Mouse (Mus musculus): Measurements from ENCODE around the gene Fshr. TPM values are rescaled to one million over a fixed set of nuclear protein-coding genes. Genes with fewer than 3 reads are reported as not detected.
A peak's percentile ranks its signal among the peaks of the same experiment; 100 is the strongest.

Fshr gene
- polyA plus RNA-seq, 1 experiment from 2014 or later = not detected

DNA sequence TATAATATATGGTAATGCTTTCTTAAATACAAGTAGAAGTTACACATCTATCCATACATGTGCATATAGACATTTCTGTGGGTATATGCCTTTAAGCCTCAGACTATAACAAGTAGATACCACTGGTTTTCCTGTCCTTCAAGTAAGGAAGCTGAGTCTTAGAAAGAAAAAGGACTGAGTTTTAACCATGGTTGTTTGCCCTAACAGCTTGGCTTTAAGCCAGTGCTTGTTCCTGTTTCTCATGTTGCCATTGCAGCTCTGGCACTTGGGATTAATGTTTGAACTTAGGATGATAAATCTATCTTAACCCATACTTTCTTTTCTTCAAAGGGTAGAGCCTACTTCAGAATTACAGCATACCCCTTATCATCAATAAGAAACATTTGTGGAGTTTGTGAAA lies 200.6 kb downstream of the Fshr start:
- ATAC-seq (ENCODE audit: insufficient read depth) (no peak), DNase-seq (peak; percentile 19)
- H3K36me3 ChIP-seq (ENCODE audit: insufficient read depth) = no peaks in the 10 kb centered on the region
- no peak for TF ChIP-seq CTCF (IDR thresholded peaks at IDR 0.05; ENCODE audit: low read depth)
- no peaks in the 10 kb centered on the region for H3K27me3 ChIP-seq (ENCODE audit: insufficient read depth, low read length)
- H3K4me2 ChIP-seq = no peak overlapping the region
- no peak overlapping the region for H3K27ac ChIP-seq (ENCODE audit: low read depth)
- H3K9ac ChIP-seq = no peak overlapping the region
- H3K9me3 ChIP-seq (ENCODE audit: low read depth, low read length) = no peaks in the 10 kb centered on the region
- no peak overlapping the region for H3K4me3 ChIP-seq (ENCODE audit: low read depth, low read length)
- no peaks in the 10 kb centered on the region; the same call in 1 of the 2 replicates for H3K4me1 ChIP-seq (ENCODE audit: insufficient read depth)

- no peak overlapping the region for H3K9ac ChIP-seq
- H3K4me2 ChIP-seq = no peak overlapping the region
- H3K27me3 ChIP-seq (ENCODE audit: insufficient read depth, low read length) = no peaks in the 10 kb centered on the region
- H3K9me3 ChIP-seq (ENCODE audit: low read depth, low read length) = no peaks in the 10 kb centered on the region
- H3K4me3 ChIP-seq (ENCODE audit: low read depth, low read length) = no peak overlapping the region
- DNase-seq = peak; percentile 64
- no peaks in the 10 kb centered on the region for H3K36me3 ChIP-seq (ENCODE audit: insufficient read depth)
- H3K27ac ChIP-seq (ENCODE audit: low read depth) = no peak overlapping the region
- no peaks in the 10 kb centered on the region; the same call in 1 of the 2 replicates for H3K4me1 ChIP-seq (ENCODE audit: insufficient read depth)
- peak; percentile 76 for ATAC-seq (ENCODE audit: insufficient read depth)
- 14% methylated on average over 1 of the region's 1 CpGs for WGBS
- TF ChIP-seq CTCF (IDR thresholded peaks at IDR 0.05; ENCODE audit: low read depth) = no peak
Observed at GRCm38 (mm10) chr17:88998243-88998642, 202.2 kb downstream of the Fshr start.

GRCm38 (mm10) chr17:88991238-88991637 lies 209.2 kb downstream of the Fshr start:
- H3K4me2 ChIP-seq = no peak overlapping the region
- 85% methylated on average over 4 of the region's 4 CpGs for WGBS
- no peak overlapping the region for H3K4me3 ChIP-seq (ENCODE audit: low read depth, low read length)
- no peak overlapping the region for H3K9ac ChIP-seq
- no peak for DNase-seq
- H3K27ac ChIP-seq (ENCODE audit: low read depth) = no peak overlapping the region
- TF ChIP-seq CTCF (IDR thresholded peaks at IDR 0.05; ENCODE audit: low read depth) = no peak
- ATAC-seq (ENCODE audit: insufficient read depth) = no peak
- no peaks in the 10 kb centered on the region for H3K27me3 ChIP-seq (ENCODE audit: insufficient read depth, low read length)
- no peaks in the 10 kb centered on the region for H3K9me3 ChIP-seq (ENCODE audit: low read depth, low read length)
- no peaks in the 10 kb centered on the region for H3K4me1 ChIP-seq (ENCODE audit: insufficient read depth)
- no peaks in the 10 kb centered on the region for H3K36me3 ChIP-seq (ENCODE audit: insufficient read depth)

DNA sequence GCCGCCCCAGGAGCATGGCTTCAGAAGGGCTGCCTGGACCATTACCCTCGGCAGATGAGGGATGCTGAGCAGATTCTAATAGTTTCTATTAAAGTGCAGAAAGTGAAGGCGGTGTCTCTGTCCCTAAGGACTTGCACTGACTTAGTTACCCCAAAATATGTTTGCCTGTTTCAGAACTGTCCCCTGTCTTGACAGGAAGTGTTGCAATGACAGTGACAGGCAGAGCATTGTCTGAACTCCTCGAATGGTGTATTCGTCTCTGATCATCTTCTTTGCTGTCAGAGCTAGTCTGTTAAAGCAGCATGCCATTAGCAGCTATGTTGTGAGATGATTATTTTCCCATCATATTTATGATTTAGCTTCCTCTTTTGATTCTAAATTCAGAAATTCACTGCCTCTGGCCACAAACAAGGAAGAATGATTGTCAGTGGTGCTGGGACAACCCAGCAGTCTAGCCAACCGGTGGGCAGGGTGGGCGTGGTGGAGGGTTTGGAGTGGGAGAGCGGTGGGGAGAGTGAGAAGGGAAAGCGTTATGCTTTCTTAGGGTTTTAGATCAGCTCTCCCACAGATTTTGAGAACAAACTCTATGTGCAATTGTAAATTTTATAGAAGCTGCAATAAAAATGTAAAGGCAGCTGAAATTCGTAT lies 219.6 kb downstream of the Fshr start:
- no peaks in the 10 kb centered on the region for H3K27me3 ChIP-seq (ENCODE audit: insufficient read depth, low read length)
- H3K36me3 ChIP-seq (ENCODE audit: insufficient read depth) = no peaks in the 10 kb centered on the region
- no peak overlapping the region for H3K27ac ChIP-seq (ENCODE audit: low read depth)
- no peak for DNase-seq
- no peak overlapping the region for H3K4me3 ChIP-seq (ENCODE audit: low read depth, low read length)
- ATAC-seq (ENCODE audit: insufficient read depth) = no peak
- 72% methylated on average over 10 of the region's 10 CpGs for WGBS
- no peak overlapping the region for H3K4me2 ChIP-seq
- no peaks in the 10 kb centered on the region for H3K9me3 ChIP-seq (ENCODE audit: low read depth, low read length)
- no peak overlapping the region for H3K9ac ChIP-seq
- H3K4me1 ChIP-seq (ENCODE audit: insufficient read depth) = no peaks in the 10 kb centered on the region
- TF ChIP-seq CTCF (IDR thresholded peaks at IDR 0.05; ENCODE audit: low read depth) = no peak

DNA sequence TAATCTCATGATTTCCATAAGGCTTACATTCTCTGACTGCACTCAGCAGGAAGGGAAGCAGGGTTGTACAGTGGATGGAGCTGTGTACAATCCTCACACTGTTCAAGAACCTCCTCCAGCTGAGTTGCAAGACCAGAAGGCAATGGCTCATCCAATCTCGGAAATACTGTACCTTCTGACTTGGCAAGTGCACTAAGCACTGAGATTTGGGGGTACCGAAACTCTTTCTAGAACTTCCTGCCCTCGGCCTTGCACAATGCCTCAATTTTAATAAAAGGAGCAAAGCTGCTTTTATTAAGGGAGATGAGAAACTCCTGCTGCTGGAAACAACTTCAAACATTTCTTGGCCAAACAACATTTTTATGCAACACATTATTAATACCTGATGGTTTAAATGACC lies 225.9 kb downstream of the Fshr start:
- H3K9ac ChIP-seq = no peak overlapping the region
- H3K4me3 ChIP-seq (ENCODE audit: low read depth, low read length) = no peak overlapping the region
- 64% methylated on average over 3 of the region's 3 CpGs for WGBS
- no peaks in the 10 kb centered on the region for H3K27me3 ChIP-seq (ENCODE audit: insufficient read depth, low read length)
- ATAC-seq (ENCODE audit: insufficient read depth) (no peak), DNase-seq (no peak)
- no peaks in the 10 kb centered on the region for H3K36me3 ChIP-seq (ENCODE audit: insufficient read depth)
- no peaks in the 10 kb centered on the region for H3K4me1 ChIP-seq (ENCODE audit: insufficient read depth)
- no peaks in the 10 kb centered on the region for H3K9me3 ChIP-seq (ENCODE audit: low read depth, low read length)
- TF ChIP-seq CTCF (IDR thresholded peaks at IDR 0.05; ENCODE audit: low read depth) = no peak
- H3K4me2 ChIP-seq = no peak overlapping the region
- no peak overlapping the region for H3K27ac ChIP-seq (ENCODE audit: low read depth)

DNA sequence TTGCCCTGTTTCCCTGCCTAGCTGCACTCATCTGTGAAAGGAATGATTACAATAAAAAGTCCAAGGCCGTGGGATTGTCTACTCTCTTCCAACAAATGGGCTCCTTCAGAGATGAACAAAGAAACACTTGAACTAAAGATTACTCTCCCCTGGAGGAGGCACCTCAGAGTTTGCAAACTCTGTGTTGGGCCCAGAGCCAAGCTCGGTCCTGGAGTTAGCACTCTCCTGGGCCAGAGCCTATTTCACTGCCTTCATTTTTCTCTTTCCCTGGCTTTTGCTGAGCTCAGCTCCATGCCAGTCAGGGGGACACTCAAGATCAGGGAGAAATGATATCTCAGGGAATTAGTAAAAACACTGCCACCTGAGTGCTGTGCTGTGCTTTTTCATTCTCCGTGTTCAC lies 234.4 kb downstream of the Fshr start:
- Histone ChIP-seq H3K4me3 (ENCODE audit: low read depth, low read length) (no peak overlapping the region), H3K36me3 (ENCODE audit: insufficient read depth) (no peaks in the 10 kb centered on the region), H3K27me3 (ENCODE audit: insufficient read depth, low read length) (no peaks in the 10 kb centered on the region), H3K9me3 (ENCODE audit: low read depth, low read length) (no peaks in the 10 kb centered on the region), H3K27ac (ENCODE audit: low read depth) (no peak overlapping the region), H3K4me2 (no peak overlapping the region), H3K9ac (no peak overlapping the region), H3K4me1 (ENCODE audit: insufficient read depth) (no peaks in the 10 kb centered on the region)
- peak; percentile 33 for DNase-seq
- ATAC-seq (ENCODE audit: insufficient read depth) = no peak; the same call in 1 of the 2 replicates
- 46% methylated on average over 3 of the region's 3 CpGs for WGBS
- TF ChIP-seq CTCF (IDR thresholded peaks at IDR 0.05; ENCODE audit: low read depth) = no peak

GRCm38 (mm10) chr17:88954011-88954410 lies 246.5 kb downstream of the Fshr start:
- WGBS = 26% methylated on average over 5 of the region's 5 CpGs
- Histone ChIP-seq H3K9ac (no peak overlapping the region), H3K9me3 (ENCODE audit: low read depth, low read length) (no peaks in the 10 kb centered on the region), H3K27ac (ENCODE audit: low read depth) (no peak overlapping the region), H3K4me1 (ENCODE audit: insufficient read depth) (no peaks in the 10 kb centered on the region), H3K4me3 (ENCODE audit: low read depth, low read length) (no peak overlapping the region), H3K27me3 (ENCODE audit: insufficient read depth, low read length) (no peaks in the 10 kb centered on the region), H3K36me3 (ENCODE audit: insufficient read depth) (no peaks in the 10 kb centered on the region), H3K4me2 (no peak overlapping the region)
- TF ChIP-seq CTCF (IDR thresholded peaks at IDR 0.05; ENCODE audit: low read depth) = peak; percentile 90
- DNase-seq = peak; percentile 81
- ATAC-seq (ENCODE audit: insufficient read depth) = peak; percentile 65; the same call in 1 of the 2 replicates

All from lung, embryonic 14.5 days (tissue).